Mouse (Mus musculus) midbrain, postnatal 0 days (tissue): ENCODE measurements around the gene St3gal3. TPM values are rescaled to one million over a fixed set of nuclear protein-coding genes. Genes with fewer than 3 reads are reported as not detected.

Experiments used
- ATAC-seq: fragments of 200-750 bp; cut with Nextera tagmentation; 2 replicates; pipeline ENCODE4 v1.8.0; 2017; ENCODE audit warnings: moderate number of reproducible peaks, mild to moderate bottlenecking, moderate TSS enrichment, moderate library complexity; ENCODE audit not compliant: low FRiP score
- DNase-seq: peaks from one replicate; pipeline ENCODE4 v3.0.0-alpha.2; 2015; ENCODE audit warnings: low spot score
- H3K27ac ChIP-seq: fragments of 300-500 bp; sonication (generic); 2 replicates; pipeline ENCODE4 v1.5.1; 2014; ENCODE audit warnings: low read depth, mild to moderate bottlenecking, low read length, mixed read lengths
- H3K27me3 ChIP-seq: fragments of 300-500 bp; sonication (generic); 2 replicates; pipeline ENCODE4 v1.6.1; 2014; ENCODE audit warnings: low read length, control low read depth, mixed read lengths; ENCODE audit not compliant: insufficient read depth
- H3K36me3 ChIP-seq: fragments of 300-500 bp; sonication (generic); 2 replicates; pipeline ENCODE4 v1.6.1; 2014; ENCODE audit warnings: low read length, control low read depth, mixed read lengths; ENCODE audit not compliant: insufficient read depth
- H3K4me1 ChIP-seq: fragments of 300-500 bp; sonication (generic); 2 replicates; pipeline ENCODE4 v1.6.1; 2014; ENCODE audit warnings: mild to moderate bottlenecking, control low read depth, antibody characterized with exemption, low read length, mixed read lengths; ENCODE audit not compliant: insufficient read depth
- H3K4me2 ChIP-seq: fragments of 300-500 bp; sonication (generic); 2 replicates; pipeline ENCODE4 v1.6.1; 2014; ENCODE audit warnings: low read depth, mild to moderate bottlenecking, low read length, mixed read lengths; ENCODE audit not compliant: poor library complexity, severe bottlenecking
- H3K4me3 ChIP-seq: fragments of 300-500 bp; sonication (generic); 2 replicates; pipeline ENCODE4 v1.5.1; 2014; ENCODE audit warnings: low read depth, mild to moderate bottlenecking, low read length, moderate library complexity
- H3K9ac ChIP-seq: fragments of 300-500 bp; sonication (generic); replicated peaks from 2 replicates; pipeline ENCODE4 v1.6.1; 2014; ENCODE audit warnings: mild to moderate bottlenecking, low read length, moderate library complexity, mixed read lengths; ENCODE audit not compliant: poor library complexity, severe bottlenecking
- H3K9me3 ChIP-seq: fragments of 300-500 bp; sonication (generic); 2 replicates; pipeline ENCODE4 v1.6.1; 2016; ENCODE audit warnings: low read length, control low read depth
- CTCF ChIP-seq: IDR thresholded peaks from 2 replicates; pipeline ENCODE4 v1.5.1; 2016; ENCODE audit warnings: antibody characterized with exemption, mild to moderate bottlenecking
- WGBS: fragments of 180-500 bp; shearing (Covaris S2); extraction: QIAGEN DNeasy Blood & Tissue Kit; methylation state at CpG from one replicate; pipeline ENCODE4 v1.1.7; 2014; 5-methylcytosine and 5-hydroxymethylcytosine counted together
- polyA plus RNA-seq: library from polyadenylated mRNA; unstranded; fragments of >200 nt; fragmentation: Nextera tagmentation; extraction: Ambion mirVana; gene quantifications from 2 replicates; pipeline ENCODE4 v1.2.1, GENCODE M21; 2015
- total RNA-seq: library from RNA; depleted of rRNA; stranded (reverse); fragments of >200 nt; gene quantifications from 2 replicates; pipeline ENCODE4 v1.2.3, GENCODE M21; 2014

St3gal3 gene
- total and polyA plus RNA-seq, 2 experiments from 2014 or later: 10.7 to 46.3 TPM

GRCm38 (mm10) chr4:117984206-117984605, 150.5 kb downstream of the St3gal3 start:
- TF ChIP-seq CTCF: no peak

GRCm38 (mm10) chr4:117982706-117983105, 152.0 kb downstream of the St3gal3 start:
- Histone ChIP-seq H3K27ac (no peak overlapping the region), H3K4me1 (no peaks in the 10 kb centered on the region), H3K9ac (no peak overlapping the region), H3K36me3 (no peaks in the 10 kb centered on the region), H3K4me2 (no peak overlapping the region), H3K9me3 (no peaks in the 10 kb centered on the region), H3K27me3 (no peaks in the 10 kb centered on the region), H3K4me3 (no peak overlapping the region)
- no peak for ATAC-seq
- no peak for DNase-seq
- WGBS: 63% methylated on average over 7 of the region's 7 CpGs
- no peak for TF ChIP-seq CTCF

More at GRCm38 (mm10) chr4:117984206-117984605, 150.5 kb downstream of the St3gal3 start:
- no peak for DNase-seq
- H3K27me3 ChIP-seq: no peaks in the 10 kb centered on the region
- H3K4me1 ChIP-seq: no peaks in the 10 kb centered on the region
- no peak overlapping the region for H3K4me2 ChIP-seq
- 99% methylated on average over 3 of the region's 3 CpGs for WGBS
- no peak for ATAC-seq
- no peaks in the 10 kb centered on the region for H3K36me3 ChIP-seq
- H3K9ac ChIP-seq: no peak overlapping the region
- H3K4me3 ChIP-seq: no peak overlapping the region
- H3K9me3 ChIP-seq: no peaks in the 10 kb centered on the region
- H3K27ac ChIP-seq: no peak overlapping the region

GRCm38 (mm10) chr4:117981518-117981917, 153.2 kb downstream of the St3gal3 start:
- H3K4me1 ChIP-seq: no peaks in the 10 kb centered on the region
- WGBS: 88% methylated on average over 3 of the region's 5 CpGs
- no peak overlapping the region for H3K4me2 ChIP-seq
- TF ChIP-seq CTCF: no peak
- no peaks in the 10 kb centered on the region for H3K27me3 ChIP-seq
- H3K9ac ChIP-seq: no peak overlapping the region
- H3K27ac ChIP-seq: no peak overlapping the region
- H3K4me3 ChIP-seq: no peak overlapping the region
- ATAC-seq (no peak), DNase-seq (no peak)
- no peaks in the 10 kb centered on the region for H3K9me3 ChIP-seq
- H3K36me3 ChIP-seq: no peaks in the 10 kb centered on the region

GRCm38 (mm10) chr4:117980161-117980560, 154.6 kb downstream of the St3gal3 start:
- H3K9ac ChIP-seq: no peak overlapping the region
- H3K4me2 ChIP-seq: no peak overlapping the region
- TF ChIP-seq CTCF: no peak
- DNase-seq (no peak), ATAC-seq (no peak)
- H3K4me1 ChIP-seq: no peaks in the 10 kb centered on the region
- no peaks in the 10 kb centered on the region for H3K9me3 ChIP-seq
- H3K27me3 ChIP-seq: no peaks in the 10 kb centered on the region
- 93% methylated on average over 4 of the region's 4 CpGs for WGBS
- H3K4me3 ChIP-seq: no peak overlapping the region
- no peak overlapping the region for H3K27ac ChIP-seq
- no peaks in the 10 kb centered on the region for H3K36me3 ChIP-seq

- DNase-seq (no peak), ATAC-seq (no peak)
- Histone ChIP-seq H3K4me1 (no peaks in the 10 kb centered on the region), H3K4me3 (no peak overlapping the region), H3K4me2 (no peak overlapping the region), H3K36me3 (no peaks in the 10 kb centered on the region), H3K27me3 (no peaks in the 10 kb centered on the region), H3K9me3 (no peaks in the 10 kb centered on the region), H3K27ac (no peak overlapping the region), H3K9ac (no peak overlapping the region)
- WGBS: 96% methylated on average over 4 of the region's 4 CpGs
- no peak for TF ChIP-seq CTCF
Measured at GRCm38 (mm10) chr4:117979181-117979580, 155.5 kb downstream of the St3gal3 start.

- no peak overlapping the region for H3K27ac ChIP-seq
- H3K4me3 ChIP-seq: no peak overlapping the region
- H3K9ac ChIP-seq: no peak overlapping the region
- H3K9me3 ChIP-seq: no peaks in the 10 kb centered on the region
- TF ChIP-seq CTCF: no peak
- DNase-seq (no peak), ATAC-seq (no peak)
- 90% methylated on average over 9 of the region's 9 CpGs for WGBS
- H3K4me1 ChIP-seq: no peaks in the 10 kb centered on the region
- no peaks in the 10 kb centered on the region for H3K36me3 ChIP-seq
- no peaks in the 10 kb centered on the region for H3K27me3 ChIP-seq
- H3K4me2 ChIP-seq: no peak overlapping the region
Measured at GRCm38 (mm10) chr4:117978282-117978681, 156.4 kb downstream of the St3gal3 start.
